Mouse (Mus musculus) heart, embryonic 14.5 days (tissue): ENCODE data around the gene Usp16. TPM values are rescaled to one million over a fixed set of nuclear protein-coding genes. Genes with fewer than 3 reads are reported as not detected.
"Not testable (repeated sequence)": the region's sequence is repeated elsewhere in the genome, so short reads cannot be mapped to it uniquely, and the experiment has no call there.

Source experiments
- ATAC-seq: fragments of 200-750 bp; cut with Nextera tagmentation; 2 replicates; pipeline ENCODE4 v1.8.0; 2017; ENCODE audit warnings: low read depth, moderate TSS enrichment; ENCODE audit not compliant: insufficient number of reproducible peaks, insufficient read depth, low FRiP score
- H3K27ac ChIP-seq, 2 experiments: fragments of 200-500 bp in 1 of 2; fragments of 300-500 bp in 1 of 2; sonication (generic) in 1 of 2; replicated peaks in 1 of 2; 2 replicates each; pipeline ENCODE4 v1.5.1; 2012 to 2014; ENCODE audit warnings: low read depth in 2 of 2, low read length in 2 of 2, control low read depth in 1 of 2, mild to moderate bottlenecking in 1 of 2, mixed read lengths in 1 of 2; ENCODE audit not compliant: control insufficient read depth in 1 of 2, insufficient read depth in 1 of 2
- H3K27me3 ChIP-seq: fragments of 300-500 bp; sonication (generic); 2 replicates; pipeline ENCODE4 v1.6.1; 2014; ENCODE audit warnings: mild to moderate bottlenecking, low read length, control low read depth; ENCODE audit not compliant: control insufficient read depth, insufficient read depth
- H3K36me3 ChIP-seq: fragments of 300-500 bp; sonication (generic); 2 replicates; pipeline ENCODE4 v1.6.1; 2014; ENCODE audit warnings: mild to moderate bottlenecking, control low read depth, low read length, mixed read lengths; ENCODE audit not compliant: control insufficient read depth, insufficient read depth
- H3K4me1 ChIP-seq, 2 experiments: fragments of 200-500 bp in 1 of 2; fragments of 300-500 bp in 1 of 2; sonication (generic) in 1 of 2; 2 replicates each; pipeline ENCODE4 v1.6.1; 2012 to 2014; ENCODE audit warnings: low read length in 2 of 2, control low read depth in 1 of 2, mixed read lengths in 1 of 2; ENCODE audit not compliant: control insufficient read depth in 2 of 2, insufficient read depth in 2 of 2
- H3K4me2 ChIP-seq: fragments of 300-500 bp; sonication (generic); 2 replicates; pipeline ENCODE4 v1.6.1; 2014; ENCODE audit warnings: mild to moderate bottlenecking, low read length
- H3K4me3 ChIP-seq, 2 experiments: fragments of 200-500 bp in 1 of 2; fragments of 300-500 bp in 1 of 2; sonication (generic) in 1 of 2; 2 replicates each; pipeline ENCODE4 v1.5.1; 2012 to 2014; ENCODE audit warnings: low read length in 2 of 2, mild to moderate bottlenecking in 2 of 2, control low read depth in 1 of 2, low read depth in 1 of 2, moderate library complexity in 1 of 2; ENCODE audit not compliant: control insufficient read depth in 1 of 2, insufficient read depth in 1 of 2
- H3K9ac ChIP-seq: fragments of 300-500 bp; sonication (generic); 2 replicates; pipeline ENCODE4 v1.6.1; 2014; ENCODE audit warnings: mild to moderate bottlenecking, low read length
- H3K9me3 ChIP-seq: fragments of 300-500 bp; sonication (generic); 2 replicates; pipeline ENCODE4 v1.6.1; 2016; ENCODE audit warnings: low read length, control low read depth; ENCODE audit not compliant: control insufficient read depth
- WGBS: fragments of 180-500 bp; shearing (Covaris S2); extraction: QIAGEN DNeasy Blood & Tissue Kit; methylation state at CpG from one replicate; pipeline ENCODE4 v1.1.7; 2014; 5-methylcytosine and 5-hydroxymethylcytosine counted together
- polyA plus RNA-seq: library from polyadenylated mRNA; unstranded; fragments of >200 nt; fragmentation: Nextera tagmentation; extraction: Ambion mirVana; gene quantifications from 2 replicates; pipeline ENCODE4 v1.2.1, GENCODE M21; 2014

Usp16 gene
- polyA plus RNA-seq, 1 experiment from 2014 or later = 39.1 TPM

DNA sequence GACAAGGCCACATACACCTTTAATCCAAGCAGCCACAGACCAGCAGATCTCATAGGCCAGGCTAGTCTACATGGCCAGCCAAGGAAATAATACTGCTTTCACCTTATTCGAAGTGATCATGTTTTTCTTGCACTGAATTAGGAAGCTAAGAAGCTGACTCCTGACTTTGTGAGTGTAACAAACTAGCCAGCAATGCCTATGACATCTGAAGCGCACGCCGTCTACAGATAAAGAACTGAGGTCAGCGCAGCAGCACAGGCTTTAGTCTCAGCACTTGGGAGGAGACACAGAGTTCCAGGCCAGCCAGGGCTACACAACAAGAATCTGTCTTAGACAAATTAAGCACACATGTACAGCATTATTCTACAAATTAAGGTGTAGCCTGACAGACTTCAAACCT is 32.2 kb downstream of the Usp16 start:
- Histone ChIP-seq H3K36me3 (peaks cover 98% of the 10 kb centered on the region), H3K4me1 (no peaks in the 10 kb centered on the region), H3K27me3 (no peaks in the 10 kb centered on the region), H3K9me3 (no peaks in the 10 kb centered on the region), H3K4me3 (no peak overlapping the region), H3K9ac (no peak overlapping the region), H3K4me2 (no peak overlapping the region), H3K27ac (no peak overlapping the region)
- 81% methylated on average over 5 of the region's 5 CpGs for WGBS
- ATAC-seq = no peak

DNA sequence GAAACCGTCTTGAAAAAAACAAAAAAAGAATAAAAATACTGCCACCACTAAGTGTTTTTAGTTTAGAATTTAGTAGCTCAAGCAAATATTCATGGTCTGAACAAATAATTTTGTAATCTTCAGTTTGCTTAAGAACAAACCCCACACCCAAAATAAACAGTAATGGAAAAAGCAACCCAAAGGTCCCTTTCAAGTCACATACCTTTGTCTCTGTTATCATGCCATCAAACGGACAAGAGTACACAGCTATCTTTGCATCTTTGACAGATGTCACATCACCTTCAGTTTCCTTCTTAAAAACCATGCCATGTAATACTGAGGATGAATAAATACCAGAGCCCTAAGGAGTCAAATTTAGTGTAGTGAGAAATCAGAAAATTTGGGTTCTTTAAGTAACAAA is 34.1 kb downstream of the Usp16 start:
- no peak for ATAC-seq
- no peak overlapping the region for H3K27ac ChIP-seq
- no peaks in the 10 kb centered on the region for H3K9me3 ChIP-seq
- H3K36me3 ChIP-seq = peaks cover 99% of the 10 kb centered on the region
- H3K9ac ChIP-seq = no peak overlapping the region
- H3K27me3 ChIP-seq = no peaks in the 10 kb centered on the region
- no peaks in the 10 kb centered on the region for H3K4me1 ChIP-seq
- H3K4me2 ChIP-seq = no peak overlapping the region
- no peak overlapping the region for H3K4me3 ChIP-seq
- WGBS = 78% methylated on average over 2 of the region's 2 CpGs

DNA sequence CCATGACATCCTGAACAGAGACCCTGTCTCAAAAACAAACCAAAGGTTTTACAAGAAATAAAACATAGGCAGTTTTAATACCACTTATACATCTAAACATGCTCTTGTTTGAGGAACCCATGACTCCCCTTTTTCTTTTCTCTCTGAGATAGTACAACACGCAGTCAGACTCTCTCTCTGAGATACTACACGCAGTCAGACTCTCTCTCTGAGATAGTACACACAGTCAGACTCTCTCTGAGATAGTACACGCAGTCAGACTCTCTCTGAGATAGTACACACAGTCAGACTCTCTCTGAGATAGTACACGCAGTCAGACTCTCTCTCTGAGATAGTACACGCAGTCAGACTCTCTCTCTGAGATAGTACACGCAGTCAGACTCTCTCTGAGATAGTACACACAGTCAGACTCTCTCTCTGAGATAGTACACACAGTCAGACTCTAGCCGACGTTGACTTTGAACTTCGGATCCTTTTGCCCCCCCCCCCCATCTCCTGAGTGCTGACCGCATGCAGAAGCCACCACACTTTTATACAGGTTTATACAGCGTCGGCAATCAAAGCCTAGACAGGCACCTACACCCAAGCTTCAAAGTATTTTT is 37.8 kb downstream of the Usp16 start:
- Histone ChIP-seq H3K4me1 (peaks cover 4 to 16% of the 10 kb centered on the region in 2 experiments), H3K36me3 (peaks cover 70% of the 10 kb centered on the region)
- not testable (repeated sequence) for H3K27ac ChIP-seq, ATAC-seq, H3K9me3 ChIP-seq, H3K4me3 ChIP-seq, H3K4me2 ChIP-seq, H3K9ac ChIP-seq, H3K27me3 ChIP-seq
- WGBS = 95% methylated on average over 12 of the region's 12 CpGs

DNA sequence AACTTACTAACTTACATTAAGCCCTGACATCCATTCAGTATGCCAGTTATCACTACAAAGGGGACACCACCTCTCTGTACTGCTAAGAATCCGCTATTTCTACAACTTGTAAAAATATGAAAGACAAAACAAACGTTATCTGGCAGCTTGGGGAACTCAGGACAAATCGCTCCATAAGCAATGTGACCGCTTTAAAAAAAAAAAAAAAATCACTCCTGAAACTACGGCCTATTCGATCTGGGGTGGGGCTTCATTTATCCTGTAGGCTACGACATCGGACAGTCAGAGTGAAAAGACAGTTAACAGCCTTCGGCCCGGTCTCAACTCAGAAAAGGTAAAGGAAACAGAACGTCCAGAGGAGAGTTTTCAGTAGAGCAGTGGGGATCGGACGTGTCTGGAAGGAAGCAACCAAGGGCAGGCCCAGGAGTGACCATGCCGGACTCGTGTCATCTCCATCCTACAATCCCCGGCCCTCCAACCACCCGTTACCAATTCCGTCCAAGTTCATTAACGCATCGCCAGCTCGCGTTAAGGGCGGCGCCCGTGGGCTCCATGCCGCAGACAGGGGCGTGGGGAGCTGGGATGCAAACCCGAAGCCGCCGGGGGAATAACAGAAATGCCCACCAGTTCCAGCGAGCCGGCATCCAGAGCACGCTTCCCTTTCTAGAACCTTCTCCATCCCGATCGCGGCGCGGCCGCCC is 40.6 kb downstream of the Usp16 start:
- peak overlapping the region; percentile 75 to 90 for H3K4me3 ChIP-seq
- under 1% methylated on average over 39 of the region's 39 CpGs for WGBS
- H3K9ac ChIP-seq = peak overlapping the region; percentile 99
- peak; percentile 24 for ATAC-seq
- no peaks in the 10 kb centered on the region for H3K27me3 ChIP-seq
- peak overlapping the region; percentile 93 for H3K4me2 ChIP-seq
- no peaks in the 10 kb centered on the region for H3K9me3 ChIP-seq
- peak overlapping the region; percentile 60 to 83 for H3K27ac ChIP-seq
- peaks cover 4 to 16% of the 10 kb centered on the region in 2 experiments for H3K4me1 ChIP-seq
- H3K36me3 ChIP-seq = peaks cover 42% of the 10 kb centered on the region

DNA sequence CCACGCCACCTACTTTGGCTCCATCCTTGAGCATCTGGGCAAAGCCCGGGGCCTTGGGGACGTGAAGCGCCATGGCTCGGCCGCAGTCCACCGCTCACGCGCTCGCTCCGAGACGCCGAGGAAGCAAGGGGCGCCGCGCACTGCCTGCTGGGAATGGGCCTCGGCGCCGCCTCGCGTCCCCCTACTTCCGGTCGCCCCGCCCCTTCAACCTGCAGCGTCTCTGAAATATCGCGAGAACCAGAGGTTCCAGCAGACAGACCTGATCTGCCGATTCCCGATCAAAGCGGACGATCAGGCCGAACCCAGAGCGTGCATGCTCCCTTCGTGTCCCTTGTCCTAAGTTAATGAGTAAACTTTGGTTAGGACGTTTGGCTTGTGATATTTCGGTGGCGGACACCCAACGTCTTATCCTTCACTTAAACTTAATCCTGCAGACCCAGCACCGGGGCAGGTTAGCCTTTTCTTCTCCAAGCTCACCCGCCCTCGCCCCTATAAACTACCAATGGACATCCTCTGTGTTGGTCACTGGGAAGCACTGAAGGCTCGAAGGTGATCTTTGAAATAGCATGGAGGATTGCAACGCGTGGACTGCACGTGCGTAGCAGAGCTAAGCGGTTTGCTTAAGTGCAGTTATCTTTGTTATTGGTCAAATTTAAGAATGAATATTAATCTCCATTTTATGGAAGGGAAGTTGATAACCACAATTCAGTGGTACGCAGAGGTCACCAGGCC is 41.4 kb downstream of the Usp16 start, which contains the start of gene Cct8:
Gene Cct8, minus strand, starts transcription at position 158 of the 732 bp plus-strand sequence.
- Histone ChIP-seq H3K4me3 (peak within 1 kb of the TSS; percentile 75 to 90), H3K9ac (peak within 1 kb of the TSS; percentile 99), H3K4me1 (peaks cover 7 to 18% of the 10 kb centered on the region in 2 experiments), H3K36me3 (peaks cover 34% of the 10 kb centered on the region), H3K27ac (peak within 1 kb of the TSS; percentile 83 to 90), H3K4me2 (peak within 1 kb of the TSS; percentile 93), H3K27me3 (no peaks in the 10 kb centered on the region), H3K9me3 (no peaks in the 10 kb centered on the region)
- under 1% methylated on average over 47 of the region's 48 CpGs for WGBS
- peak; percentile 91 for ATAC-seq

DNA sequence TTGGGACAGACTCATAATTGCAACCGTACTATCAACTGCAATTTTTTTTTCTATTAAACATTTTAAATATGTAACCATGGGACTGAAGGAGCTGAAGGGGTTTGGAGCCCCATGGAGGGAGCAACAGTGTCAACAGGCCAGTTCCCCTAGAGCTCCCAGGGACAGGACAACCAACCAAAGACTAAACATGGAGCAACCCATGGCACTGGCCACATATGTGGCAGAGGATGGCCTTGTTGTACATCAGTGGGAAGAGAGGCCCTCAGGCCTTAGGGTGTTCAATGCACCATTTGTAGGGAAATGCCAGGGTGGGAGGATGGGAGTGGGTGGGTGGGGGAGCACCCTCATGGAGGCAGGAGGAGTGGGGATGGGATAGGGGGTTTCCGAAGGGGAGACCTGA is 42.2 kb downstream of the Usp16 start:
- no peaks in the 10 kb centered on the region for H3K9me3 ChIP-seq

DNA sequence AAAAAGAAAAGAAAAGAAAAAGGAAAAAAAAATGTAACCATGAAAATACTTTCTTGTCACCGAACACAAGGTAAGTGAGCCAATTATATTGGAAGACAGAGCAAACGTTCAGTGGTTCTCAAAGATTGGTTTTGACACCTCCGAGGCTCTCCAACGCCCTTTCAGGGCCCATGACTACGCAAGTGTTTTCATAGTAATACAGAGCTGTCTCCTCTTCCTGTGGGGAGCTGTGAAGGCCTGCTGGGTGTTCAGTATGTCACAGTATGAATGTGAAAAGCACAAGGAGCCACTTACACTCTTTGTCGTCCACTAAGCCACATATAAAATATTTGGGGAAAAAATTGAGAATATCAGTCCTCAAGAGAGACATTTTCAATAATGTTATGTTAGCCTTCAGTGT is 42.7 kb downstream of the Usp16 start:
- no peak overlapping the region for H3K4me2 ChIP-seq
- no peaks in the 10 kb centered on the region for H3K9me3 ChIP-seq
- 89% methylated on average over 6 of the region's 6 CpGs for WGBS
- no peak for ATAC-seq
- H3K27ac ChIP-seq = no peak overlapping the region
- no peak overlapping the region for H3K4me3 ChIP-seq
- peaks cover 21% of the 10 kb centered on the region for H3K36me3 ChIP-seq
- H3K4me1 ChIP-seq = peaks cover 14 to 30% of the 10 kb centered on the region in 2 experiments
- no peaks in the 10 kb centered on the region for H3K27me3 ChIP-seq
- H3K9ac ChIP-seq = no peak overlapping the region

More for the DNA sequence above, 42.2 kb downstream of the Usp16 start:
- Histone ChIP-seq H3K36me3 (peaks cover 25% of the 10 kb centered on the region), H3K4me2 (peak overlapping the region; percentile 93), H3K9ac (peak overlapping the region; percentile 81; the same call in 1 of the 2 replicates), H3K4me1 (peaks cover 13 to 26% of the 10 kb centered on the region in 2 experiments), H3K27ac (no peak overlapping the region), H3K27me3 (no peaks in the 10 kb centered on the region), H3K4me3 (peak overlapping the region in 1 of 2 experiments; percentile 90; a peak in 2 of 4 replicates)
- 95% methylated on average over 2 of the region's 2 CpGs for WGBS
- ATAC-seq = no peak
